Mouse (Mus musculus) lung, postnatal 25 days (tissue): ENCODE measurements at regions not wholly inside any gene's neighbourhood (a gene's known extent, or its start where the extent isn't known, plus 50 kb on each side); places are given as distances from the start of the nearest gene placed in this dataset.

Experiments used
- DNase-seq: peaks from one replicate; pipeline ENCODE4 v3.0.0; 2022; ENCODE audit warnings: low spot score

DNA sequence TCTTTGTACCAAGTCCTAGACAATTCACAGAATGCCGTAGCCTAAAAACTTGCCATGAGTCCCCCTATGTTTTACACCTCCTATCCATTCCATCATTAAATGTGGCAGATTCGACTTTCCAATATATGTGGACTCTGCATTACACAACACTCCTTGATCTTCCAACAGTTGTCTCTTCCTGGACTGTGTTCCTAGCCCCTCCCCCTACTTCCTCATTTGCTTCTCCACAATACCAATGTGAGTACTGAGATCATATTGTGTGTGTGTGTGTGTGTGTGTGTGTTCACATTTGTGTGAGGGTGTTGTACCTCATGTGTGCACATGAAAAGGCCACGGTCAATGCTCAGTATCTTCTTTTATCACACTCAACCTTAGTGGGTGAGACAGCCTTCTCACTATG lies 144.5 kb upstream of the Klf6 start:
- no peak for DNase-seq

GRCm38 (mm10) chr13:5723319-5723718 lies 138.0 kb upstream of the Klf6 start:
- no peak for DNase-seq

DNA sequence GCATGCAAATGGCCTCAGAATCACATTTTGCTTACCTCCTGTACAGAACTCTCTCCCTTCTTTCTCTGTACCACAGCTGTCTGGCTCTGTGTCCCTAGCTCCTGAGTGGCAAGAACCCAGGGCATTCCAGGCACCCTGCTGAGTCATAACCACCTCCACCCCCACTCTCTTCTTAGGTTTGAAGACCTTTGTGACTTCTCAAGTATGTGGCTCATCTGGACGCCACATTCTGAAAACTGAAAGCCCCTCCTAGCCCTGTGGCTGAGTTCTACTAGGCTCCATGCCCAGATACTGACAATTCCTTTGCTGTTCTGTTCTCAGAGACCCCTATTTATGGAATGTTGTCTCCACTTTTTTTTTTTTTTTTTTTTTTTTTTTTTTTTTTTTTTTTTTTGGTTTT lies 136.9 kb upstream of the Klf6 start:
- peak; percentile 36 for DNase-seq

DNA sequence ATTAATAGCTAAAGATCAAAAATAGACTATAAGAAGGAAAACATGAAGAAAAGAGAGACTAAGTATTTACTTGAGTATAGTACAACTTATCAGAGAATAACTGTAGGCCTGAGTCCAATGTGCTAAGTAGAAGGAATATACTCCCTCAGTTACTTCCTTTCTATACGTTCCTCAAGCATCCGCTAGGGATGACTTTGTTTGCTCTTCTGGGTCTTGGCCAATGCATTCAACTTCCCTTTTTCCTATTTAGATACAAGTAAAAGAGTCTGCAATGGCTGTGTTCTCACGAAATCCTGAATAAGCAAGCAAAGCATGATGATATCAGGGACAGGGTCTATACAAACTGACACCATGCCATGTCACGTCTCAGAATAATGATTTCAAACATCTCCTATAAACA lies 135.3 kb upstream of the Klf6 start:
- no peak for DNase-seq

DNA sequence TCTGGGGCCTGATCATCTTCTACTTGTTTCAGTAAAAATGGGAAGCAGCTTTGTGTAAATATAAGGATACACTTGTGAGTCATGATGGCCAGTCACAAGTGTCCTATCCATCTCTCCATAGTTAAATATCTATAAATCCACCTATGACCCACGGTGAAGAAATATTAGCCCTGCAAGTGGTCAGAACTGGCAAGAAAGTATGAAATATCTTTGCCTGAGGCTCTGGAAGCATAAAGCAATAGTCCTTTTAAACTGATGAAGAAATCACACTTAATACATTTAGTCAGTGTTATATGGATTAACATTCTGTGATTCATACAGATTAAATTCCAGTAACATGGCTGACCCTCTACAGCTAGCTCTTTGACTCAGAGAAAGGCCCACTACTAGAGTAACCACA lies 134.8 kb upstream of the Klf6 start:
- DNase-seq: no peak

DNA sequence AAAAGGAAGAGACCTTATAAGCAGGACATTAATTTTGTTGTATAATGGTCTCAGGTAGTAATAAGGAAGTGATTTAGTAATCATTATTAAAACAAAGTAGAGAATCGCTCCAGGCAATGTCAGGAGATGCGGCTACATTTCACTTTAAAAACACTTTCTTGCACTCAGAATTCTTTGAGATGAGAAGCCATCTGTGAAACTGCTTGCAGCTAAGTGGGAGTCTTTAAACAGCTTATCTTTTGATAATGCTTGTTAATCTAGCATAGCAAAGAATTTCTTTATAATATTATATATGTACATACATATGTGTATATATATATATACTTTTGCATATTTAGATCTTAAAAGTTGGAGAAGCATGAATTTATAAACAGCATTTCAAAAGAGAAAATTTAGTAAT lies 133.1 kb upstream of the Klf6 start:
- no peak for DNase-seq

- no peak for DNase-seq
Observed at GRCm38 (mm10) chr13:5728808-5729207, 132.5 kb upstream of the Klf6 start.

DNA sequence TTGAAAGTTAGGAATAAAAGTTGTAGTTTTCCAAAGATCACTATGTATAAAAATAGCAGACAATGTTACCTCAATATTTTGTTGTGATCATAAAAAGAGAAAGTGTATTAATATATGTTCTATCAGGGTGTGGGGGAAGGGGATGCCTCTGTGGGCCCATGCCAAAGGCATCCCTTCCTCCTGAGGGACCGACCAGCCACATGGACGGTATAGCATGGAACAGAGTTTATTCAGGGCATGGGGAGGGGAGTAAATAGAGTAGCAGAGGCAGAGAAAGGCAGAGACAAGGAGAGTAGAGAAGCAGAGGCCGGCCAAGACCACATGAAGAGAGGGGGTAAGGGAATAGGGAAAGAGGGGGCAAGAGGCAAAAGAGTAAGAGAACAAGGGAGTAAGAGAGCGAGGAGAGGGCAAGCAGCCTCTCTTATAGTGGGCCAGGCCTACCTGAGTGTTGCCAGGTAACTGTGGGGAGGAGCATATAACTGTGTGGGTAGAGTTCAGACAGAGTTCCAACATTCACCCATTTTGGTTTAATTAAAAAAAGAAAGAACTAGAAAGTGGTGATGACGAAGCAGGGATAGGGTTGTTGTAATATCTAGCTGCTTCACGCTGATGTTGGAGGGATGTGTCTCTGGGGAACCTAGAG lies 131.7 kb upstream of the Klf6 start:
- DNase-seq: no peak

GRCm38 (mm10) chr13:5732206-5732605 lies 129.1 kb upstream of the Klf6 start:
- no peak for DNase-seq

DNA sequence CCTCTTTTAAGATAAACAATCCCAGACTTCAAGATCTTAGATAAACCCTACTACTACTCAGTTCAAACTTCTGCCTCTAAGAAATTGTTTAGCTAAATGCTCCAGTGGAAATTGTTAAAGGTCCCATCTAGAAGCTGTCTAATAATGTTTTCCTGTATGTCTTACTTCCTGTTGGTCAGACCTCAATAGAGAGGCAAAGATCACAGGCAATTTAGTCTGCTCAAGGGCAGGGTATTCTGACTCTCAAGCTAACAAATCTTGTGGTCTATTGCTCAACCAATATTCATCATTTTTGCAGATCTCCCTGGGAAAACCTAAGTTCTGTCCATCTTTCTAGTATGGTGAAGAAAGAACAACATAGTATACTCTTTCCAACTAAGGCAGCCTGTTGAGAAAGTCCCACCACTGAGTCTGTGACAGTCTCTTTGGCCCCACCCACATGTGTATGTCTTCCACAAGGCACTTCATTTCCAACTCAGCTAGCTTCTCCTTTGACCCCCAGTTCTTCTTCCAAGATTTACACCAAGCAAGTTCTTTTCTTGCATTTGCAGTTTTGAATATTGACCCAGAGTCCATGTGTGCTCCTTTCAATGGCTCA lies 126.2 kb upstream of the Klf6 start:
- no peak for DNase-seq

- DNase-seq: no peak
Observed at GRCm38 (mm10) chr13:5736472-5736871, 124.8 kb upstream of the Klf6 start.

DNA sequence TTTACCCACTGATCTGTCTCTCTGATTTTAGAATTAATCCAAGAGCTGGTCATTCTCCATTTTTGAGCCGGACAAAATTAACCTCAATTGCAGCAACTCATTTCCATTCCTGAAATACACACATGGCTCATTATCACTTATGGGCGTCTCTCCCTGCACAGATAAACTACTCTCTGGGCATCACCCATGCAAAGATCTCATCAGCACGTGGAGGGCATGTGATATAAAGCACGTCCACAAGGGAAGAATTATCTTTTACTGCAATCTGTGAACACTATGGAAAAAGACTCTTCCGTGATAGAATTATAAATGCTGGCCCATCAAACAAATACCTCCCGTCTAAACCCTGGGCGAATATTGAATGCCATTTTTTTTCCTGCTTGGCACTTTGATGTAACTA lies 124.1 kb upstream of the Klf6 start:
- no peak for DNase-seq

DNA sequence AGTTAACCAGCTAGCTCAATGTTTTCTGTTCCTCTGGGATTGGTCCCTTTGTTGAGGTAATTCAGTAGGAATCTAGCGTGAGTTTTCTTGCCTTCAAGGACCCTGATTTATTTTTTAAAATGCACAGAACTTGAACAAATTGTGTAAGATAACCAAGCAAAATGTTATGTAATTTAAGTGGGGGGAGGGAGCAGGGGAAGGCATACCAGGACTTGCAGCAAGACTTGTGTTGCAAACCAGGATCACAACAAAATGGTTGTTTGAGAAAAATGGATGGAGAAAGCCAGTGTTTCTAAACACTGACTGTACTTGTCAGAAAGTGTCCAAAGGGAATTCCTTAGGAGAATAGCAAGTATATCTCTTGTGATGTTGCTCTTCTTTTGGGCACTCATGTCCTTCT lies 120.5 kb upstream of the Klf6 start:
- DNase-seq: no peak

DNA sequence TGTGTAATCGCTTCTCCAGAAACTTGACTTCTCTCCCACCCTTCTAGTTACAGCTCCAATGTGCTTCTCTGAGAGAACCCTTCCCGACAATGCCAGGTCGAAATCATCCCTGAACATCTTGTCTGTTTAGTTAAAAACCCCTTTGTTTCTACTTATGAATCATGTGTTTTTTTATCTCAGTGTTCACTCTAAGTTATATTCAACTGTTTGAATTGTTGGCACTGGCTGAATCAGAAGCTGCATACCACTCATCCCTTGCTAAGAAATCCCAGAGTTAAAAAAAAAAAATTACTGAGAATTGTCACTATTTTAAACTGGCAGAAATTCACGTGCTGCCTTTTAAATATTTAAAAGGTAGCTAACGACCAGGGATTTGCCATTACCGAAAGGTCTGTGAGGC lies 116.3 kb upstream of the Klf6 start:
- DNase-seq: no peak

DNA sequence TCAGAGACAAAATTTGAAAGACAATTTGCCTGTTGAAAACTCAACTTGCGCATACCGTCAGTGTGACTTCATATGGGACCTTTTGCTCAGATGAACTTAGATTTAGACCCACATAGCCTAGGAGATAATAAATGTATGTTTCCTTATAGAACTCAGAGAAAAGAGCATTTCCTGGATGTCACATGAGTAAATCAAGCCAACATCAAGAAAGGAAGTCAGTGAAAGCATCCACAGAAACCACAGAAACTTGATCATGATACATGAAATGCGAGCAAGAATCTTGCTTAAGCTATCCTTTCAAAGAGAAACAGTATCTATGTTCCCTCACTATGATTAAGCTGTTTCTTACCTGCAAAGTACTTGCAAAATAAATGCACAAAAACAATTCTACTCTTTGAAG lies 104.1 kb upstream of the Klf6 start:
- DNase-seq: no peak

- DNase-seq: no peak
Observed at GRCm38 (mm10) chr13:5757963-5758362, 103.3 kb upstream of the Klf6 start.

GRCm38 (mm10) chr13:5760030-5760429 lies 101.3 kb upstream of the Klf6 start:
- no peak for DNase-seq

DNA sequence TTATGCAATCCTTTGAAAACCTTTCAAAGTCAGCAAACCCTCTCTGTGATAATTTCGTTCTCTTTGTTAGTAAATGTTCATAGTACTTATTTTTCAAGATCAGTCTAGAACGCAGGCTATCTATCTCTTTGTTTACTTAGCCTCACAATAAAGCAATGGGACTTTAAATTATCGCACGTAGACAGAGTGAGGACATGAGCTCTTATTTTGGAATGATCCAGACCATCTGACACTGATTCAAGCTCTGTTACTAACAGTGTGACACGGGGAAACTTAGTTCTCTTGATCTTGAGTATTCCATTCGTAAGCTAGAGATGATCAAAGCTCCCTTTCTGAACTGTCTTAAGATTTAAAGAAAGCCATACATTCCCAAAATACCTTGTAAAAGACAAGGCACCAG lies 94.9 kb upstream of the Klf6 start:
- DNase-seq: no peak

- DNase-seq: peak; percentile 53
Observed at GRCm38 (mm10) chr13:5767202-5767601, 94.1 kb upstream of the Klf6 start.

DNA sequence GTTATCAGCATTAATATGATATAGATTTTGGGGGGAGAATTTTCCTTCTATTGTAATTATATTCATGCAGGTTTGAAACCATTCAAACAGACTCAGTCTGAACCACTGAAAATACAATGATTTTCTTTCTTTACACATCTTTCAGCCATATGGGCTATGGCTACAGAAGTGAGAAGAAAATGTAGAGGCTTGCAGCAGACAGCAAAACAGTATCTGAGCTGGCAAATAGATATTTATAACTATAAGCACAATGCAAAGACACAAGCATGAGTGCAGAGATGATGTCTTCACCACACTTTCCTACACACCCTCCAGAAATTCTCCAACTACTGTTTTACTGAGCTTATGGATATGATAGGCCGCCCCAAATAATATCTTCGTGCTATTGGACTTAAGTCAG lies 92.6 kb upstream of the Klf6 start:
- DNase-seq: no peak

DNA sequence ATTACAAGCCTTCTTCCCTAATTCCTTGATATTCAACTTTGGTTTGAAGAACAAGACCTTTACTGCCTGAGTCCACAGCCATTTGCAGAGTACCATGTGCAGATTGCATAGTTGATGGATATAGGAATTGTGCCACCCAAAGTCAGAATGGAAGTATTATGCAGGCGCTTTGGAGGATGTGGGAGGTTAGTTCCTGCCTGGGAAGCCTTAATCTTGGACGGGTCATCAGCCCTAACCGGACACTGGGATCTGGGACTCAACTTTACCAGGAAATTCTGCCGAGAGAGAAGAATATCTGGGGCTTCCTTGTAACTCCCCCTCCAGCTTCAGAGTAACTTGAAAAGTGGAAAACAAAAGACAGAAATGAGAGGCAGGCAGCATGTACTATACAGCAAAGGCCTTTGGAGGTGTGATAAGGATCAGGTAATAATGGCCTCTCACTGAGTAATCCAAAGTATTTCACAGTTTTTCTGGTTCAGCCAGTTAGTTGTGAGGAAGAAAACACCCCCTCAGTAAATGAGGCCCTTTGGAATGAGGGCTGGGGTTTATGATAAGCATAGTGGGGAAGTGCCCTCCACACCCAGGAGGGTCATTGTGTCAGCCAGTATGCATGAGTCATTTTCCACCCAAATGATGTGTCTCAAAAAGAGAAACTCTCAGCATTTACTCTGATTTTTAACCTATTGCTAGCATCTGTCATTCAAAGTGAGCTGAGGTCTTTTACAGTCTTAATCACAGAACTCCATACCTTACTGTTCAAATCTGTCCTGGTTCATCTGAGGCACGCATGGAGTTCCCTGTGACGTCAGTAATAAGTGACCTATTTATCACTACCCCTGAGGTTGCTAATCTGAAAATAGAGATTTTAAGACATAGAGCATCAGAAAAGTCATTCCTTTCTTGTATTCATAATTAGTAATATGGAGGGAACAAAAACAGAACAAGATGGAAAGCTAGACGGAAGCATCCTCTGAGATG lies 91.7 kb upstream of the Klf6 start:
- peak; percentile 34 for DNase-seq

- no peak for DNase-seq
Observed at GRCm38 (mm10) chr13:5773811-5774210, 87.5 kb upstream of the Klf6 start.
